Mouse (Mus musculus) G1E (cell line): ENCODE data around the gene Btbd35f26.
"Not testable (repeated sequence)": the region's sequence is repeated elsewhere in the genome, so short reads cannot be mapped to it uniquely, and the experiment has no call there.

Experiments used
- CTCF ChIP-seq: IDR thresholded peaks from 2 replicates; pipeline ENCODE4 v1.5.1; 2012; ENCODE audit warnings: low read depth, low read length, inconsistent platforms, mixed read lengths
- GATA1 ChIP-seq: IDR thresholded peaks from 2 replicates; pipeline ENCODE4 v1.6.1; 2012; ENCODE audit warnings: borderline replicate concordance, low read length, inconsistent platforms, mixed read lengths
- GATA2 ChIP-seq: IDR thresholded peaks from 2 replicates; pipeline ENCODE4 v1.6.1; 2012; ENCODE audit warnings: low read depth, low read length, inconsistent platforms, borderline replicate concordance
- POLR2AphosphoS5 ChIP-seq: IDR thresholded peaks from 2 replicates; pipeline ENCODE4 v1.6.1; 2012; ENCODE audit warnings: low read depth, low read length, inconsistent platforms; ENCODE audit not compliant: insufficient replicate concordance
- TAL1 ChIP-seq: conservative IDR thresholded peaks from 2 replicates; pipeline ENCODE4 v1.6.1; 2012; ENCODE audit warnings: low read depth, low read length, inconsistent platforms, mixed read lengths

DNA sequence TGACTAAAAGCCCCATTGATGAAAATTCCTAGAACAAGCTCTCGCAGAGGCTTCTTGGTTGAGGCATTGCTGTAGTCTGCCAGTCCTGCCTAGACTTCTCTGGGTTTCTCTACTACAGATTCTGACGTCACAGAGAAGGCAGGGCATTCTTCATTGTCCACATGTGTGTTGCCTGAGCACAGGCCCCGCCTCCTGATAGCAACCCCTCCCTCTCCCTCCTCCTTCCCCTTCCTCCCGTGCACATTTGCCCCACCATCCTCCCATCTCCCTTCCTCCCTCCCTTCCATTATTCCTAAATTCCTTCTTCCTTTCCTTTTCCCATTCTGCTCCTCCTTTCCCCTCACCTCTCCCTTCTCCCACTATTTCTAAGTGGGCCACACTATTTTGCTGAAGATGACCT lies 47.6 kb downstream of the Btbd35f26 start, which contains the start of gene Btbd35f19:
- not testable (repeated sequence) for TF ChIP-seq CTCF, TAL1, POLR2AphosphoS5, GATA1, GATA2
